Mouse (Mus musculus): Measurements from ENCODE around the gene Zfhx2.
A peak's percentile ranks its signal among the peaks of the same experiment; 100 is the strongest.

Zfhx2 gene

GRCm38 (mm10) chr14:55092011-55092577 is at the start of gene Zfhx2:
Gene Zfhx2, minus strand, starts transcription at chr14:55092324.
- peak; percentile 83 to 90 for DNase-seq (ENCODE audit: low spot score in 2 of 2)

- no peak for DNase-seq (ENCODE audit: low spot score in 2 of 2)
Observed at GRCm38 (mm10) chr14:55139313-55139712, 47.2 kb upstream of the Zfhx2 start.

GRCm38 (mm10) chr14:55135676-55136075 is 43.6 kb upstream of the Zfhx2 start:
- no peak for DNase-seq (ENCODE audit: low spot score in 2 of 2)

GRCm38 (mm10) chr14:55126521-55126920 is 34.4 kb upstream of the Zfhx2 start:
- DNase-seq (ENCODE audit: low spot score in 2 of 2) = no peak

- DNase-seq (ENCODE audit: low spot score in 2 of 2) = no peak
Observed at GRCm38 (mm10) chr14:55125711-55126110, 33.6 kb upstream of the Zfhx2 start.

- DNase-seq (ENCODE audit: low spot score in 2 of 2) = no peak
Observed at GRCm38 (mm10) chr14:55122359-55122758, 30.2 kb upstream of the Zfhx2 start.

GRCm38 (mm10) chr14:55121947-55122346 is 29.8 kb upstream of the Zfhx2 start:
- DNase-seq (ENCODE audit: low spot score in 2 of 2) = no peak

GRCm38 (mm10) chr14:55119421-55120134 is 27.5 kb upstream of the Zfhx2 start:
- DNase-seq (ENCODE audit: low spot score in 2 of 2) = no peak

- DNase-seq (ENCODE audit: low spot score in 2 of 2) = no peak
Observed at GRCm38 (mm10) chr14:55118852-55119251, 26.7 kb upstream of the Zfhx2 start.

GRCm38 (mm10) chr14:55116425-55117200 is 24.5 kb upstream of the Zfhx2 start, which contains the start of gene Jph4:
Gene Jph4, minus strand, starts transcription at chr14:55116935.
- DNase-seq (ENCODE audit: low spot score in 2 of 2) = no peak

GRCm38 (mm10) chr14:55115846-55116245 is 23.7 kb upstream of the Zfhx2 start:
- no peak for DNase-seq (ENCODE audit: low spot score in 2 of 2)

GRCm38 (mm10) chr14:55114759-55115701 is 22.9 kb upstream of the Zfhx2 start:
- no peak for DNase-seq (ENCODE audit: low spot score in 2 of 2)

GRCm38 (mm10) chr14:55113975-55114645 is 22.0 kb upstream of the Zfhx2 start:
- DNase-seq (ENCODE audit: low spot score in 2 of 2) = no peak

- DNase-seq (ENCODE audit: low spot score in 2 of 2) = no peak
Observed at GRCm38 (mm10) chr14:55113351-55113974, 21.3 kb upstream of the Zfhx2 start.

GRCm38 (mm10) chr14:55111720-55112119 is 19.6 kb upstream of the Zfhx2 start:
- DNase-seq (ENCODE audit: low spot score in 2 of 2) = no peak

- no peak for DNase-seq (ENCODE audit: low spot score in 2 of 2)
Observed at GRCm38 (mm10) chr14:55110076-55110475, 18.0 kb upstream of the Zfhx2 start.

GRCm38 (mm10) chr14:55109048-55109873 is 17.1 kb upstream of the Zfhx2 start:
- DNase-seq (ENCODE audit: low spot score in 2 of 2) = no peak

GRCm38 (mm10) chr14:55108202-55108870 is 16.2 kb upstream of the Zfhx2 start:
- DNase-seq (ENCODE audit: low spot score in 2 of 2) = no peak

GRCm38 (mm10) chr14:55106990-55107389 is 14.9 kb upstream of the Zfhx2 start:
- no peak for DNase-seq (ENCODE audit: low spot score in 2 of 2)

Data from spleen, postnatal 14 days (tissue).